Mouse (Mus musculus) lung, adult 2 months (tissue): ENCODE data around the gene Eya3.

Source experiments
- CTCF ChIP-seq: fragments of 200-500 bp; IDR thresholded peaks from 2 replicates; pipeline ENCODE4 v1.5.1; 2011; ENCODE audit warnings: mild to moderate bottlenecking, low read length, control low read depth; ENCODE audit not compliant: insufficient read depth
- POLR2A ChIP-seq: fragments of 200-500 bp; IDR thresholded peaks from 2 replicates; pipeline ENCODE4 v1.6.1; 2011; ENCODE audit warnings: low read depth, mild to moderate bottlenecking, control low read depth, low read length, borderline replicate concordance; ENCODE audit errors: extremely low read depth

DNA sequence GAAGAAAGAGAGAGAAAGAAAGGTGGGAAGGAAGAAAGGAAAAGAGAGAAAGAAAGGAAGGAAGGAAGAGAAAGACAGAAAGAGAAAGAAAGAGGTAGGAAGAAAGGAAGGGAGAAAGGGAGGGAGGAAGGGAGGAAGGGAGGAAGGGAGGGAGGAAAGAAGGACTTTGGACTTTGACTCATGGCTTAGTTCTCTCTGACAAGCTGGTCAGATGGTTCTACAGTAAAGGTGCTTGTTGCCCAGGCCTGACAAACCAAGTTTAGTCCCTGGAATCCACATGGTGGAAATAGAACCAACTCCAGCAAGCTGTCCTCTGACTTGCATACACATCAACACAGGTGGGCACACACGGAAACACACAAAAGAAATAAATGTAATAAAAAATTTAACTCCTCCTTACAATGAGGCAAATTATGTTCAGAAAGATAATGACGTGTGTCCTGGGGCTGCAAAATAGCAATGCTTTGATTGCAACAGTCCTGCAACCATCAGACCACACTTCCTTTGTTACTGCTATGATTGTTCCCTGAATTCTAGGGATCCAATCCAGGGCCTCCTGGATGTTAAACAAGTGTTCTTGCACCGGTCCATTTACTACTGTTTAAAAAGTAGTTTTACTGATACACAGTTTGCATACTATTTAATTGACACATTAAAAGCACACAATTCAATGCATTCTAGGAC, 28.3 kb upstream of the Eya3 start:
- TF ChIP-seq CTCF (no peak), POLR2A (no peak)
